Mouse (Mus musculus): ENCODE measurements at regions not wholly inside any gene's neighbourhood (a gene's known extent, or its start where the extent isn't known, plus 50 kb on each side); places are given as distances from the start of the nearest gene placed in this dataset.

DNA sequence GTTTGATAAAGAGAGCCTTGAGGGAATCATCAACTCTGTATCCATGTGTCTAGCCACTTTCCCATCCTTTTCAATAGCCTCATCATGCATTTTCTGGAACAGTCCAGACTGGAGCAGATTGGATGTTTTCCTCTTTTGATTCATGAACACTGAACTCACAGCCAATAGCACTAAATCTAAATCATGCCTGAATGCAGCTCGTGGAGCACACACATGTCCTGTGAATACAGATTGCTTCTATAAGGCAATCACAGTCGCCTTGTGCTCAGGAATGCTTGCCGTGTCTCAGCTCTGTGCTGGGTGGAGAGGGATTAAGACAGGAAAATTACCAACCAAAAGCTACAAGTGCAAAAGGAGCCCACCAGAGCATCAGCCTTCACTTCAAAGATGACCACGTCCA, 100.9 kb upstream of the Spin1 start:
- intact Hi-C loops (cut with DNase I): no loop called here
- no peak for DNase-seq (ENCODE audit: extremely low spot score in 1 of 2, low spot score in 2 of 2)

DNA sequence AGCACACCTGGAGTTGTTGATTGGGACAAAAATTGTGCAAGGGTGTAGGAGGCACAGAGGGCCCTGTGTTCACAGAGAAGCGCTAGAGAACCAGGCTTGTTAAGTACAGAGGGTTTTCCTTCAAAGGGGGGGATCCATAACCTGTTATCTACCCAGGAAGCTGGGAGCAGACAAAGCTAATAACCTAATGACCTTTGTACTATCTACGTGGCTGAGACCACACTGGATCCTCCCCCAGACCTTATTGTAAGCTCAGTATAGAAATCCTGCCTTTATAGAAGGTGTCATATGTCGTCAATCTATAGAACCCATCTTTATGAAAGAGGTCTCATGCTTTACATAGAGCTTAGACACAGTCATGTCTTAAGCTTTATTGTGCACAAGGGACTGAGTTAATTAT, 95.9 kb upstream of the Spin1 start:
- intact Hi-C loops (cut with DNase I): no loop called here
- DNase-seq (ENCODE audit: extremely low spot score in 1 of 2, low spot score in 2 of 2): no peak

DNA sequence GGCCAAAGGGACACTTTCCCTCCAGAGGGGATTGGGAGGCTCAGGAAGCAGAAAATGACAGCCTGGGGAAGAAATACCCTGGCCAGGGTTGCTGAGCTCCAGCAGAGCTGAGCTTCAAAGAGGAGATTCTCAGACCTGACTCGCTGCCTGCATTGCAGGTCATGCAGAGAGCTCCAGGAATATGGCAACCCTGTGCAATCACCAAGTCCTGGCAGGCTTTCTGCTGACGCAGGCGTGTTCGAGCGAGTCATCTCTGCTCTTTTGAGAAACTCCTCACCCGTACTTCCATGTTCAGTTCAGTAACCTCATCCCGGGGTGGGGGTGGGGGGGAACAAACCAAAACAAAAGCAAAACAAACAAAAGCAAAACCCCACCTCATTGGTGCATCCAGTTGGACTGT, 89.9 kb upstream of the Spin1 start:
- no peak for DNase-seq (ENCODE audit: extremely low spot score in 1 of 2, low spot score in 2 of 2)
- intact Hi-C loops (cut with DNase I): no loop called here

DNA sequence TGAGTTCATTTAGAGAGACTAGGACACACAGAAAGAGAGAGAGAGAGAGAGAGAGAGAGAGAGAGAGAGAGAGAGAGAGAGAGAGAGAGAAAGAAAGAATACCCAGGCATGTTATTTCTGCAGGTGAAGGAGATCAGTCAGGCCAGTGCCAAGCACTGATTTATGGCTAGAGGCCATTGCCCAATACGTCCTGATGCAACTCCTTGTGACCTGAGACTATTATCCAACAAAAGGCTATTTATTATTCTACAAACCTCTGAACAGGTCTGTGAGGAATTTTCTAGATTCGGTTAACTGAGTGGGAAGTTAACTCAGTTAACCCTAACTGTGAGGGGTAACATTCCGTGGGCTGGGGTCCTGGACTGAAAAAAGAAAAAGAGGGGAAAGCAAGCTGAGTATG, 84.5 kb upstream of the Spin1 start:
- intact Hi-C loops (cut with DNase I): no loop called here
- no peak for DNase-seq (ENCODE audit: extremely low spot score in 1 of 2, low spot score in 2 of 2)

DNA sequence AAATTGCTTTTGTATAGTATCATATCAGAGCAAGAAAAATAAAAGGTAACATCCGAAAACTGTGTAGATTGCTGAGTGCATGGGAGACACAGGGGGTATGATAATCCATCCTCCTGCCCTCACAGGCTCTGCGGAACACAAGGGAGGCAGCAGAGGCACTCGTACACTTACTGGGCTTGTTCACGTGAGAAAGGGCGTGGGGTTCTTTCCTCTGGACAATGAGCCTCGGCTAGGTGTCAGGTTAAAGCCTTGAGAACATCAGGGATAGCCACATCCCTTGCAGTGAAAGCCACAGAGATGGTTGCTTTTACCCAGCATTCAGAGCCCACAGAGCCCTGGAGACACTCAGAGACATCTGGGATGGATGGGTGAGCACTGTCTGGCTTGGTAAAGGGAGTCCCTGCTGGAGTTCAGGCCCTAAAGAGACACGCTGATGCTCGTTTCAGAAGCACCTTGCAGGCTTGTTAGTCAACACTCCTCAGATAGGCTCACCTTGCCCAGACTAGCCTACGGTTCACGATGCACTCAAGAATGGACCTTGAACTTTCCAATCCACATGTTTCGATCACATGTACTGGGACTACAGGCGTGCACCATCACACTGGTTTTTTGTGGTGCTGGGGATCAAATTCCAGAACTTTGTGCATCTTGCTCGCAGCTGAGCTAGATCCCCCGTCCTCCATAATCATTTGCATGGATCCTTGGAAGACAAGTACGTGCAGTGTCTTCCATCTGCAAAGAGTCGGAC, 83.5 kb upstream of the Spin1 start:
- intact Hi-C loops (cut with DNase I): no loop called here
- DNase-seq (ENCODE audit: extremely low spot score in 1 of 2, low spot score in 2 of 2): no peak

DNA sequence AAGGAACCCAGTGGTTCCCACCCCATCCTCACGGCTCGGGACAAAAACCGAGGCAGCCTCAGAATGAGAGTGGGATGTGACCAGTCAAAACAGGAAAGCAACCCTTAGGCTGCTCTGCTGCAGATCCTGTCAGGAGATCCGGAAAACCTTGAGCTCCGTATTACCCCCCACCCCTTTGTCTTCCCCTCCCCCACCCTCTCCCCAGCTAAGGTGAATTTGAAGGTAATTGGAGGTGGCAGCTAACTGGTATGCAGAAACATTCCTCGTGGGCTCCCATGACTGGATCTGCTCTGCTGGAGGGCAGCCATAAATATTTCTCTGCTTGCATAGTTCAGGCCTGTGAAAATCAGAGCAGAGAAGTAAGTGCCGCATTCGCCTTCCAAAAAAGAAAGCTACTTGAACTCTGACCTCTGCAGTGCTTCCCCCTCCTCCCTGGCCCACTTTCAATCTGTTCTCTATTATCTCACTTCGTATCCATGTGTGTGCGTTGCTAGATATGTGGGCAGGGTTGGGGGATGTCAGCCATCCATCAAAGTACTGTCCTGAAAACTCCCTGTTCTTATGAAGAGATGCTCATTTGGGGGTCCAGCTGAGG, 82.9 kb upstream of the Spin1 start:
- no peak for DNase-seq (ENCODE audit: extremely low spot score in 1 of 2, low spot score in 2 of 2)
- intact Hi-C loops (cut with DNase I): no loop called here

DNA sequence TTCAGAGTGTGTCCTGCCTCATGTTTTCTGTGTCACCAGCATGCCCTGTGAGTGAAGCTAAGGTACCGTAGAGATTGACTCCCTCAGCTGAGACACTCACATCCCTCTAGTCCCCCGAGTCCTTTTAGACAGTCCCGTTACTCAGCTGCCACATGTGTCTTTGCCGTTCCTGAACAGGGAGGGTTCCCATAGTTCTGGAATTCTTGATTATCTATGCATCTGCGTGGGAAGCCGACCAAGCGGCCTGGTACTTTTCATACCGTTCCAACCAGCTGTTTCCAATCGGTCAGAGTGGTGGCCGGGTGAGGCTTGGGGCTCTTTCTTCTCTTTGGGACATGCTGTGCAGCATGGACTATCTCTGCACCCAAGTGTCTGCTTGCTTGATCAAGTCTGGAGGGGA, 82.3 kb upstream of the Spin1 start:
- intact Hi-C loops (cut with DNase I): no loop called here
- no peak for DNase-seq (ENCODE audit: extremely low spot score in 1 of 2, low spot score in 2 of 2)

DNA sequence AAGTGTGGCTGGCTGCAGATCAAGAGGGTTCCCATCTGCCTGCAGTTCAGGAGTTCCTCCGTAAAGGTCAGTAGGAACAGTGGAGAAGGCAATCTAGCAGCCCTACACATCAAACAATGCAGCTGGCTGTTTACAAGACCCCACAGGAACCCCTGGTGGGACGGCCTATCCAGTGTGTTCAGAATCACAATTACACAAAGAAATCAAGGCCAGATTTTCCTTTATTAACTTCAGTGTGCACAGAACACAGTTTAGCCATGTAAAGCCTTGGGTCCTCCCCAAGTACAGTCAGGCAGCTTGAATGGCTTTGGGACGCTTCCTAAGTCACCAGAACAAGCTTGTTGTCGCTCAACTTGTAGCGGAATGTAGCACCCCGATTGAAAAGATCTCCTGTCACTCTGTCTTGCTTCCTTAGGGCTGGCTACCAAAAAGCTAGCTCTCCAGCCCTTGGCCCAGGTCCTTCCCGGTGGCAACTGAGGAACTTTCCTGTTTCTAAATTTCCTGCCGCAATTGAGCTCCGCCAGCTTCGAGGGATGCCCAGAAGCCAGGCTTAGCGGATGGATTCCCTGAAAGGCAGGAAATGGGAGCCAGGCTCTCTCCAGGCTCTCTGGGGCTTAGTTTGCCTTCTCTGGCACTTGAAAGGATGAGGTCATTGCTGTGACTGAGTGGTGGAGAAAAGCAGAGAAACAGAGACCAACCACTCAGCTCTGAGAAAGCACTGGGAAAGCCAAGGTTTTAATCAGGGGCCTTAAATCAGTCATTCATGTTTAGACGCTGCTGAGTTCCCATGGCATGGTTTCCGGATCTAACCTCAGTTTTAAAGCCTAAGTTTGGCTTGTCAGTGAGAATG, 78.1 kb upstream of the Spin1 start:
- intact Hi-C loops (cut with DNase I): no loop called here
- peak in 1 of 2 experiments; percentile 31 for DNase-seq (ENCODE audit: extremely low spot score in 1 of 2, low spot score in 2 of 2)

DNA sequence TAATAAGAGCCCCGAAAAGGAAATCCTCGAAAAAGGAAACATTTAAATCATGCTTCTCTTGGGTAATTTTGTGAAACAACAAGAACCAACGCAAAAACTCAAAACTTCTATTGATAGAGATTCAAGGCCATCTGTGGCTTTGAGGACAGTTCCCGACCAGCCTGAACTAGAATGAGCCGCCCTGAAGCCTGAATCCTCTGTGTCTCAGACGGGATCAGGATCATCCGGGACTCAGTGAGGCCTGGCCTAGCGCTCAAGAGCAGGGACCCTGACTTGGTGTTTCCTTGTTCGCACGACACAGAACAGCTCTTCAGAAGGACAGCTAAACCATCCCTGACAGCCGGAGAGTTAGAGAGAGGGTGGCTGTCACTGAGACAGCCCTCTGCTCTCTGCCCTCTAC, 77.4 kb upstream of the Spin1 start:
- intact Hi-C loops (cut with DNase I): no loop called here
- DNase-seq (ENCODE audit: extremely low spot score in 1 of 2, low spot score in 2 of 2): no peak

DNA sequence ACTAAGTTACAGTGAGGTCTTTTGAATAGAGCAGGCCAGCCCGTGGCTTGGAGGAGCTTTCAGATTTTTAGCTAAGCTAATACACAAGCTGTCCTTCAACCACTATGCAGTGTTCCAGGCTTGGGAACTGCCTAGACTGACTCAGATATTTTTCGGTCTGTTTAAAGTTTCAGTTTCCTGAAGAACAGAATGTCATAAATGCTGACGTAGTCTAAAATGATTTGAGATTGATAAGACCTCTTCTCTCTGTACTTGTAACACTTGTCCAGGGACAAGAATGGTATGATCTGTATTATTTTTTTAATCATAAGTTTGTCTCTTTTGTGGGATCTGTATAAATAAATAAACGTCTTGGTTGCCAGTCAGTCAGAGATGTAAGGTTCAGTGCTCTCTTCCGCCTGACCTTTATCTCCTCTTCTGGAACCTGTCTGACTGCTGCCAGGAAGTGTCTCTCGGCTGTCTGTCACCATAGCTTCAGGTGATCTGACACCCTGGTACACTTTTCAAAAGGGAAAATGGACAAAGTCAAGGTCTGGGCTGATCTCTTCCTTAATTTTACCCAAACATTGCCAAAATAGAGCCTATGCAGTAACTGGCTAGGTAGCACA, 74.3 kb upstream of the Spin1 start:
- intact Hi-C loops (cut with DNase I): no loop called here
- DNase-seq (ENCODE audit: extremely low spot score in 1 of 2, low spot score in 2 of 2): no peak

DNA sequence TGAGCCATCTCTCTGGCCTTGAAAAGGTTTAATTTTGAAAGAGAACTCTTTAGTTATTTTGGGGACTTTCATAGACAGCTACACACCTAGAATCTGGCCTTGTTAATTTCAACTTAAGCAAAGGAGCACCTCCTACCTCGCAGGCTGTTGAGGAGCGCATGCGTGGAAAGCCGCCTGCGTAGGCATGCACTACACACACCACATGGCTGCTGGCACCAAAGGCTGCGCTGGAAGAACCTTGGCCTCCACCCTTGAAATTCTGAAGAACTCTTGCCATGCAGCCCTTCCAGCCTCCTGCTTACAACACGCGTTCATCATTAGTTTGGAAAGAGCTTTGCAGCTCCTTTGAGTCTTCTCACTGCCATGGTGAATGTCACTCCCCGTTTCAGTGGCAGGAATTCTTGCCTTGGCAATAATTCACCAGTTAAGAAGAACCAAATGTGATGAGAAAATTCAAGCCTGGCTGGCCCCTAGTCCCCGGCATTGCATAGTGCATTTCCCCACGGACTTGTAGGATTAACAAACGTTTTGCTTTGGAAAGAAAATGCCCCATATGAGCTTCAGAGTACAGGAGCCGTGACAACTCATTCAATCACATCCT, 62.7 kb upstream of the Spin1 start:
- DNase-seq (ENCODE audit: extremely low spot score in 1 of 2, low spot score in 2 of 2): no peak
- intact Hi-C loops (cut with DNase I): no loop called here

DNA sequence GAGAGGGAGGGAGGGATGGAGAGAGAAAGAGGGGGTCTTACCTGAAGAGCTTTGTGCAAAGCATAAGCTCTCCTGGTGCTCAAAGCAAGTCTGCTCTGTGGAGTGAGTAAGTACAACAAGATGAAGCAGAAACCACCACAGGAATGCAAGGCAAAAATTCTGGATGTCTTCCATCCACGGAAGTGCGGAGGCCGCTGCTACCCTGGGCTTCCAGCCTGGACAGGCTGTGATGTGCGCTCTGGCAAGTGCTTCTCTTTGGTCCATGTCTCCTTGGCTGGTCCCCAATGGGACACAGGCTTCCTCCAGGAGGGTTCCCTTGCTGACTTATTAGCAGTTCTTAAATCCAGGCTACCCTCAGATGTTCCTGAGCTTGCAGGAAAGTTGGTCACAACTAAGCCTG, 61.7 kb upstream of the Spin1 start:
- no peak for DNase-seq (ENCODE audit: extremely low spot score in 1 of 2, low spot score in 2 of 2)
- intact Hi-C loops (cut with DNase I): no loop called here

DNA sequence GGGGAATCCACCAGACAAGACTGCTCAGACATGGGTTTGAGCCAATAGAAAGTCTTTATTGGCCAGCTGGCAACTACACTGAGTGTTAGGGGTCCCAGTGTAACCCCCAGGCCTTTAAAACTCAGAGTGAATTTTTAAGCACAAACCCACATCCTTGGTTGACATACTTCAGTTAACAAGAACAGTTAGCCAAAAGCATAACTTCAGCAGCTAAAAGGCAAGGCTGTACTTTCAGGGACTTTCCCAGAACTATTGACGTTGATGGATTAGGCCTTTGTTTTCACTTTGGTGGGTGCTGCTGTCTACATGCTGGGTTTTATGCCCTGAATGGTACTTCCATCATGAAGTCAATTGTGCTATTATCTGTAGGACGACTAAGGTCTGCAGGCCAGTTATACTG, 59.6 kb upstream of the Spin1 start:
- intact Hi-C loops (cut with DNase I): no loop called here

DNA sequence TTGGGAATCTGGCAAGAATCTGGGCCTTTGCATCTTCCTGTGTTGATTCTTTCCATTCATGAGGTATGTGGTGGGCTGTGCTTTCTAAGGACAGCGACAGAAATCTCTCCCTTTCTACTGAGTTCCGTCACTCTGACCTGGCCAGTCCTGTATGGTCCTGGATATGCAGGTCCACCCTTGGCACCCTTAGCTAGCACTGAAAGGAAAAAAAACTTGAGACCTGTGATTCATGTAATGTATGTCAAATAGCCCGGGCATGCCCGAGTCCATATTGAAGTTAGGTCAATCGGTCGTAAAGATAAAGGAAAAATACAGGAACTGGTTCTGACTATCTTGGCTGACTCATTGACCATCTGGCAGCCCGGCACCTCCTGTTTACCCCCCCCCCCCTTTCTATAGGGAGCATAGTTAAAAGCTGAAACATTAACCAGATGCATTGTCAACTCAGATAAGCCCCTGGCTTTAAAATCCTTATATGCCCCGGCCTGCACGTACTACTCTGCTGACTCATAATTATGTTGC, 57.7 kb upstream of the Spin1 start:
- DNase-seq (ENCODE audit: extremely low spot score in 1 of 2, low spot score in 2 of 2): no peak
- intact Hi-C loops (cut with DNase I): no loop called here

More for the DNA sequence above, 59.6 kb upstream of the Spin1 start:
- no peak for DNase-seq (ENCODE audit: extremely low spot score in 1 of 2, low spot score in 2 of 2)
